Mouse (Mus musculus) frontal cortex, postnatal 25 days (tissue): ENCODE measurements around the gene Lrp1.

Experiments used
- DNase-seq, 2 experiments: peaks; one replicate each; pipeline ENCODE4 v3.0.0; 2022; ENCODE audit warnings: low spot score in 2 of 2

Lrp1 gene

DNA sequence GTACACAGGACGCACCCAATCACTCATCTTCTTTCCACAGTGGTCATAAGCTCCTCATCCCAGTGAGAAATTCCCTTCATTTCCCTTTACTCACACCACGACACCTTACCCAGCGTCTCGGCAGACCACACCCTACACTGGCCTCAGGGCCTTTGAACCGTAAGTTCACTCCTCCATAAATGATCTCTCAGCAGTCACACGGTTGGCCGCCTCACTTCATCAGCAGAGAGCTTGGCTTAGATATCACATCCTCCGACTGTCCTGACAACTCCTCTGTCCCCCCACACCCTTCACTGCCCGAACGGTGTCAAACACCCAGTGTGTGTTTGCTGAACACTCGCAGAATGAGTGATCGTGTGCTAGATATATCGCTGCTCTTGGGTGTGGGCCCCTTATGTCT lies 28.1 kb downstream of the Lrp1 start:
- DNase-seq: no peak

- no peak for DNase-seq
Observed at GRCm38 (mm10) chr10:127592423-127592822, 28.5 kb downstream of the Lrp1 start.

GRCm38 (mm10) chr10:127591514-127591913 lies 29.4 kb downstream of the Lrp1 start:
- DNase-seq: no peak

- no peak for DNase-seq
Observed at GRCm38 (mm10) chr10:127590831-127591451, 30.0 kb downstream of the Lrp1 start.

DNA sequence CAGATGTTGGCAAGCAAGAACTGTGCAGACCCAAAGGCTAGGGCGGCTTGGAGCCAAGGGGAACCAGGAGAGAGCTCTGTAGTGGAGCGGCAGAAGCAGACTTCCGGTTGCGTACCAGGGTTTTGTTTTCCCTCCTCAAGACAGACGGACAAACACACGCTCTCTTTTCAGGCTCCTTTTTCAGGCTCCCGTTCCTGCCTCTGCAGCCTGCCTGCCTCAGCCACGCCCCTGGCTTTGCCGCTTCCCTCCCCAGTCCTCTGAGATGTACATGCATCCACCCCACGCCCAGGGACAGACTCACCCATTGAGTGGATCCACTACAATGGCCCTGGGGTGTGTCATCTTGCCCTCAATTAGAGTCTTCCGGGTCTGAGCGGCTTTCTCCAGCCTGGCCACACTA lies 30.7 kb downstream of the Lrp1 start:
- DNase-seq: no peak

DNA sequence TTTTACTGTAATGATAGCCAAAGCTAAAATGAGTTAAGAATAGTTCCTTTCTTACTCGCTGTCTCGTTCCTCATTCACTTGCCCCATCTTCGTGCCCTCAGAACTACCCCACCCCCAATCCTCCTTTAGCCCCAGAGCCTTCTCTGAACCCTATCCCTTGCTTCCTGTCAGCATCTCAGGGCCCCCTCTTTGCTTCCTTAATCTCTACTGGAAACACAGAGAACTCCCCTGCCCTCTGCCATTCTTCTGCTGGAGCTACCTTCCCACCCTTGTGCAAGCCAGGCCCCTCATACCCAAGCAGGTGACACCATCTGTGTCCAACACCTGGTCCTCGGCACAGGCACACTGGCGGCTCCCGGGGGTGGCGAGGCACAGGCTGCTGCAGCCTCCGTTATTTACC lies 33.2 kb downstream of the Lrp1 start:
- DNase-seq: no peak

GRCm38 (mm10) chr10:127586209-127586608 lies 34.7 kb downstream of the Lrp1 start:
- no peak for DNase-seq

- DNase-seq: no peak
Observed at GRCm38 (mm10) chr10:127585598-127585997, 35.4 kb downstream of the Lrp1 start.

DNA sequence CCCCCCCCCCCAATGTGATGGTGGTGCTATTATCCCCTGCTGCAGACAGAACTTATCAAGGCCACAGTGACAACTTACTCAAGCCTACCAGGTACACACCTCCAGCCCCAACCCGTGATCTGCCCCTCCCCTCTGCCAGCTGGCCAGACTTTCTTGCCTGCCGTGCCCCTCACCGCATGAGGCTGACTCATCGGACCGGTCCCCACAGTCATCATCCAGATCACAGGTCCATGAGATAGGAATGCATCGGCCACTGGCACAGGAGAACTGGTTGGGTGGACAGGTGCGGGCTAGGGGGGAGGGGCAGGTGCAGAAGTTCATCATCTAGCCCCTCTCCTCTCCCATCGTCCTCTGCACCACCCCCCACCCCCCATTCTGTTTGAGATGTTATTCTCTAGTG lies 37.3 kb downstream of the Lrp1 start:
- DNase-seq: no peak

DNA sequence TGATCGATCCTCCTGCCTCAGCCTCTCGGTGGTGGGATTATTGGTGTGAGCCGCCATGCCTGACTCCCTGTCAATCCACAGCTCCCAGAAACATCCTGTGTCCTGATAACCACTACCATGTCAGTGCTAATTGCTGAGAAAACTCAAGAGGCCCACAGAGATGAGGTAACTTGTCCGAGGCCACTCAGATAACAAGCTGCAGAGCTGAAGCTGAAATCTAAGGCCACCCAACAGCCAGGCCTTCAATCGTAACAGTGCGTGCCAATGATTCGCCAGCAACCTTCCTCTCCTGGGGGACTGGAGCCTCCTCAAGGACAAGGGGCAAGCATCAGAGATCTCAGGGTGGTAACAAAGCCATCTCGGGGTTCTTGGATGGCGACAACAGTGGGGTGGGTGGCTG lies 39.7 kb downstream of the Lrp1 start:
- no peak for DNase-seq

DNA sequence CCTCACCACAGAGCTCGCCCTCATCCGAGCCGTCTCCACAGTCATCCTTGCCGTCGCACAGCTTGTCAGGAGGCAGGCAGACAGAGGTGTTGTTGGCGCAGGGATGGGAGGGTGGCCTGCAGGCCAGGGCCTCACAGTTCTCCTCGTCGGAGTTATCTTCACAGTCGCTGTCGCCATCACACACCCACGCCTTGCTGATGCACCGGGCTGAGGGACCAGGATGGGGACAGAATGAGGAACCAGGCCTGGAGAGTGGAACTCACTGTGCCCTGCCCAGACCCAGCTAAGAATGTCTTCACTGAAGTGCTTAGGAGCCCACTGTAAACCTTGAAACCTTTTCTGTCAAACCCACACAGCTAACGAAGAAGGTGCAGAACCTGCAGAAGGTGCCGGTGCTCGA lies 43.0 kb downstream of the Lrp1 start:
- DNase-seq: no peak

GRCm38 (mm10) chr10:127577156-127577555 lies 43.8 kb downstream of the Lrp1 start:
- no peak for DNase-seq

DNA sequence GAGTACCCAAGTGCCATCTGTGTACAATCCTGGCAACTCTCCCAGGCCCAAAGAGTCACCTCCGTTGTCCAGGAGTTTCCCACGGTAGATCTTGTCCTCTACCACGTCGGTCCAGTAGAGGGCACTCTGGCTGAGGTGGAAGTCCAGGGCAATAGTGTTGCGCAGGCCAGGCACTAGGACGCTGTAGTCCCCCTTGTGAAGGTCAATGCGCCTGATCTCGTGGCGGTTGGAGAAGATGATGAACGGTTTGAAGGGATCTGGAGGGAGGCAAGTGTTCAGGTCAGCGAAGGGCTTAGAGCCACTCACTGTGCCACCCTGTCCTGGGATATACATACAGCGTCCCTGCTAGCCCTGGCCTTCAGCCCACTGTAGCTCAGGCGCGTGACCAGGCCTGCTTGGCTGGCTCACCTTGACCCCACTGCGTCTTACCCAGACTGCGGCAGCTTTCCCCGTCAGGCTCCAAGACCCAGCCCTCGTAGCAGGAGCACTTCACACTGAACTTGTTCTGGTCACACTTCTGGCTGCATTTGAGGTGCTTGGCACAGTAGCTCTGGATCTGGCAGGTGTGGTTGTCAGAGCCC lies 44.5 kb downstream of the Lrp1 start:
- no peak for DNase-seq

- DNase-seq: no peak
Observed at GRCm38 (mm10) chr10:127575741-127576140, 45.2 kb downstream of the Lrp1 start.

DNA sequence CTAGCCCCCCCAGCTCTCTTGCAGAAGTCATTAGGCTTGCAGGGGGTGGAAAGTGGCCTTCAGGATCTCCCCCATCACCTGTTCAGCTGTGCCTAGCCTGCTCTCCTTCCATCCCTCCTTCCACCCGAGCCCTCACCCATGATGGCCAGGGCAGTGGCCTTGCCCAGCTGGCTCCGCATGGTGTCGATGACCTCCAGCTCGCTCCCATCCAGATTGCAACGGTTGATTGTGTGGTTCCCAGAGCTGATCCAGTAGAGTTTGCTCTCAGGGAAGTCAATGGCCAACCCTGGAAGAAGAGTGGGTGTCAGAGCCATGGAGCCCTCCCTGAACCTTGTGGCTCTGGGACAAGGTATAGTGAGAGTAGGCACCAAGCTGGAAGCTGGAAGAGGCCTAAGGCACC lies 48.7 kb downstream of the Lrp1 start:
- DNase-seq: no peak

DNA sequence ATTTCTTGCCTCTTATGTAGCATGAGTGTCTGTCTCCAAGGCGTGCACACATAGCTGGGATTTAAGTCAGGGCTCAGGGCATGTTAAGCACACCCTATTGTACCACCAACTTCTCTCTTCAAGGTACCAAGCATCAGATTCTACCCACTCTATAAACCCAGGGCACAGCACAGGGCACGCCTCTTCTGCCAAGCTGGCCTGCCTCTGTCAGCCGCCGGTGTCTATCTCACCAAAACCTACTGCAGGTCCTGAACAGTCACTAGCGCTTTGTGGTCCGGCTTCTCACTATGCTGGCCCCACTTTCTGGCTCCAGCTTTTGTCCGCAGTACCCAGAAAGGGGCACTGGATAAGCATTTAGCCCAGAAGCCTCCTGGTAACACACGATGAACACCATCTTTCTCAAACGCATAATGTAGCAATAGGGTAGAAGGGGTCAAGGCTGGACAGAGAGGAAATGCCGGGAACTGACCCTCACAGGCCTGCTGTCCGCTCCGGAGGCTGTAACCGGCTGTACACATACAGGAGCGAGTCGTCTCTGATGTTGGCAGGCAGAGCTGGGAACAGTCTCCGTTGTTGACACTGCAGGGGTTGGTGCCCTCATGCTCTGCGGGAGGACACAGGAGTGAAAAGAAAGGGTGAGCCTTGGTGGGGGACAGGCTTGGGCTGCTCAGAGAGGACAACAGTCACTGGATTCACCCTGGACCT lies 49.9 kb downstream of the Lrp1 start:
- DNase-seq: no peak

DNA sequence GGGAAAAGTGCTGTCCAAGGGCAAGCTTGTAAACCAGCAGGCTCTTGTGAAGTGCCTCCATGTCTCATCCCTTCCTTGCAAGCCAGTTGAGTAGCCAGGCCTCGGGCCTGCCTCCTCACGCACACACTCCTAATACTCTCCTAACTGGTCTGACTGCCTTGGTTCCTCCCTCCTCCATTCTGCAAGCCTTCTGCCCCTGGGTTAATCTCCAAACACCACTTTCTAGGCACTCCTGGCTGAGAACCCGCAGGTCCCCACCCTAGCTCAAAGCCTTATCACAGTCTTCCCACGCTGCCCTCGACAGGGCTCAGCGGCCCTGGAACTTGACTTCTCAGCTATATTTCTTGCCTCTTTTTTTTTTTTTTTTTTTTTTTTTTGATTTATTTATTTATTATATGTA lies 50.6 kb downstream of the Lrp1 start:
- DNase-seq: no peak

DNA sequence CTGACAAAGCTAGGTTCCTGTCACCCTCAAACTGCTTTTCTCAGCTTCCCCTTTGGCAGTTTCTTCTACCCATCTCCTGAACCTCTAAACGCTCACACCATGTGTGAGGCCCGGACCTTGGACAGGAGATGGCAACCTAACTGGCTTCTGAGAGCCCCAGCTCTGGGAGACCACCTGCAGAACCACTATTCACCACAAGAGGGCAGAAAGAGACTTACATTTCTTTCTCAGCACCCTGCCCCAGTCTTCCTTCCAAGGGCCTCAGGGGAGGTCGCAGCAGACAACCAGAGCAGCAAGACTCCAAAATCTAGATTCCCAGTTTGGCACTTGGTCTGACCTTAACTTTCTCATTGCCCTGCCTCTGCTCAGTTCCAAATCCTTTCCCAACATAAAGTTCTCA lies 51.5 kb downstream of the Lrp1 start:
- DNase-seq: peak in 1 of 2 experiments; percentile 56

DNA sequence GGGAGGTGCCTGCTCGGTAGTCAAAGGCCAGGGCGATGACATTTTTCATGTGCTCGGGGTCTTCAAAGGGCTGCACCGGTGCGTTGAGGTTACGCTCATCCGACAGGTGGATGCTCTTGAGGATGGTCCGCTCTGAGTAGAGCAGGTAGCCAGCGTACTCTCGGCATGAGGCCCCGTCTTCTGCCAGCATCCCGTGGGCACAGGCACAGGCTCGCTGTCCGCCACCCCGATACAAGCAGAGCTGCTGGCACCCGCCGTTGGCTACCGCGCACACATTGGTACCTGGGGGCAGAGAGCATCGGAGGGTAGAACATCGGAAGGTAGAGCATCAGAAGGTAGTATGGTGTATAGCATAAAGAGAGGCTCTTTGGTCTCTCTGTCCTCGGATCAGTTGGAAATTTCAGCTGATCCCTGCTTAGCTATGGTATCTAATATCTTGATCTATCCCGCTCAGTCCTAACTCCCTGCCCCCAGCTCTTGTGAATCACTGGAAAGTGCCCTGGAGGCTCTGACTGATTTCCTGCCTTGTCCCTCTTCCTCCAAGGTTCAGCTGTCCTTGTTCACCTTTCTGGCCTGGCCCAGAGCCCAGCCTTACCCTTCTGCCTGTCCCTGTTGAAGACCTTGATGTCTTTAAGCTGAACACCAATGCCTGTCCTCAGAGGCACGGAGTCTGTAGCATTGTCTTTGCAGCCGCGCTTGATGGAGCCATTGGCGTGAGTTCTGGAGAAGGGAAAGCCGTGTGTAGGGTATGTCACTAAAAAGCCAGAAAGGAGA lies 54.2 kb downstream of the Lrp1 start:
- DNase-seq: no peak

GRCm38 (mm10) chr10:127564301-127564700 lies 56.6 kb downstream of the Lrp1 start:
- no peak for DNase-seq

DNA sequence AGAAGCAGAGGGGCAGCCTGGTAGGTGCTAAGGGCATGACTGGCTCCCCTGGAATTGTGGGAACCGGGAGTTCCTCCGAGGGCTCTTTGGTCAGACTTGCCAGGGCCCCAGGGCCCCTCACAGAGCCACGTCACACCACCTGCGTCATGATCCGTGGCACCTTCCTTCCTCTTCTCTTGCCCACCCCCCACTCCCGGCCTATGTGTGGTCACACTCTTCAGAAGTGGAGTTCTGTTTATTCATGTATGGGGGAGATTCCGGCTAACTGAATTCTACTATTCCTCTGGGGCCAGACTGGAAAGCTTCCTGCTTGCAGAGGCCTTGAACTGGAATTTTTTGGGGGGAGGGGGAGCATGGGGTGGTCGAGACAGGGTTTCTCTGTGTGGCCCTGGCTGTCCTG lies 57.1 kb downstream of the Lrp1 start:
- no peak for DNase-seq

DNA sequence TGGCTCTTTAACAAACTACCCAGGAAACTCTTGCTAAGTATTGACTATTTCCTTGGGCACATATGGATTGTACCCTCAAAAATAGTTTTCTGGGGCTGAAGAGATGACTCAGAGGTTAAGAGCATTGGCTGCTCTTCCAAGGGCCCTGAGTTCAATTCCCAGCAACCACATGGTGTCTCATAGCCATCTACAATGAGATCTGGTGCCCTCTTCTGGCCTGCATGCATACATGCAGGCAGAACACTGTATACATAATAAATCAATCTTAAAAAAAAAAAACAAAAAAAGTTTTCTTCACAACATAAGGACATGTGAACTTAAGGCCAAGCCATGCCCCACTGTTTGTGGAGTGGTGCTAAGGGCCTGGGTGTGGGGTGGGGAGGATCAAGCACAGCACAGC lies 59.8 kb downstream of the Lrp1 start:
- no peak for DNase-seq

DNA sequence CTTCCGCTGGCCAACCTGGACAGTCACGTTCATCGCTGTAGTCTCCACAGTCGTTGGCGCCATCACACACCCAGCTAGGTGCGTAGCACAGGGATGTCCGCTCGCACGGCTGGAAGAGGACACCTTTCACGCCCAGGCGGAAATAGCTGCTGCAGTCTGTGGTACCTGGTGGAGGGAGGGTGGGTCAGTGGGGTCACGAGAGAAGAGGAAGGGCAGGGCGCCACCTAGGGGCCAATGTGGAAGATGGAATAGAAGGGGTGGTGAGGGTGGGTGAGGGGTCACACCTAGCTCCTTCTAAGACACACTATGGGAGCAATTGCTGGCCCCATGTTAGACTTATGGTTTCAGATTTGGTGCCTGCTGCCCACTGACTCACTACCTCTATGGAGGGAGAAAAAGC lies 63.6 kb downstream of the Lrp1 start:
- DNase-seq: no peak
